Mouse (Mus musculus) heart, postnatal 0 days (tissue): ENCODE measurements around the gene Zcchc14. TPM values are rescaled to one million over a fixed set of nuclear protein-coding genes. Genes with fewer than 3 reads are reported as not detected.
A peak's percentile ranks its signal among the peaks of the same experiment; 100 is the strongest.
"Not testable (repeated sequence)": the region's sequence is repeated elsewhere in the genome, so short reads cannot be mapped to it uniquely, and the experiment has no call there.

Source experiments
- ATAC-seq: fragments of 200-750 bp; cut with Nextera tagmentation; 2 replicates; pipeline ENCODE4 v1.8.0; 2017; ENCODE audit warnings: low read depth, moderate number of reproducible peaks, moderate library complexity; ENCODE audit not compliant: insufficient read depth
- DNase-seq: peaks from one replicate; pipeline ENCODE4 v3.0.0-alpha.2; 2016; ENCODE audit warnings: low spot score
- H3K27ac ChIP-seq: fragments of 300-500 bp; sonication (generic); 2 replicates; pipeline ENCODE4 v1.5.1; 2014; ENCODE audit warnings: low read depth, mild to moderate bottlenecking
- H3K27me3 ChIP-seq: fragments of 300-500 bp; sonication (generic); 2 replicates; pipeline ENCODE4 v1.6.1; 2014; ENCODE audit warnings: low read length, mixed read lengths; ENCODE audit not compliant: control insufficient read depth, insufficient read depth
- H3K36me3 ChIP-seq: fragments of 300-500 bp; sonication (generic); replicated peaks from 2 replicates; pipeline ENCODE4 v1.6.1; 2014; ENCODE audit warnings: low read length, mixed read lengths; ENCODE audit not compliant: control insufficient read depth, insufficient read depth
- H3K4me1 ChIP-seq: fragments of 300-500 bp; sonication (generic); 2 replicates; pipeline ENCODE4 v1.6.1; 2014; ENCODE audit warnings: antibody characterized with exemption; ENCODE audit not compliant: control insufficient read depth, insufficient read depth
- H3K4me2 ChIP-seq: fragments of 300-500 bp; sonication (generic); 2 replicates; pipeline ENCODE4 v1.6.1; 2014; ENCODE audit warnings: low read depth, mild to moderate bottlenecking, low read length, moderate library complexity
- H3K4me3 ChIP-seq: fragments of 300-500 bp; sonication (generic); 2 replicates; pipeline ENCODE4 v1.5.1; 2014; ENCODE audit warnings: low read depth, low read length
- H3K9ac ChIP-seq: fragments of 300-500 bp; sonication (generic); replicated peaks from 2 replicates; pipeline ENCODE4 v1.6.1; 2014; ENCODE audit warnings: low read depth, low read length, mixed read lengths
- H3K9me3 ChIP-seq: fragments of 300-500 bp; sonication (generic); replicated peaks from 2 replicates; pipeline ENCODE4 v1.6.1; 2016; ENCODE audit warnings: low read length; ENCODE audit not compliant: control insufficient read depth
- CTCF ChIP-seq: IDR thresholded peaks from 2 replicates; pipeline ENCODE4 v1.5.1; 2016; ENCODE audit warnings: antibody characterized with exemption, control low read depth, low read depth
- EP300 ChIP-seq: IDR thresholded peaks from 2 replicates; pipeline ENCODE4 v1.6.1; 2016; ENCODE audit warnings: antibody characterized with exemption, low read depth
- WGBS: fragments of 180-500 bp; shearing (Covaris S2); extraction: QIAGEN DNeasy Blood & Tissue Kit; methylation state at CpG from one replicate; pipeline ENCODE4 v1.1.7; 2014; 5-methylcytosine and 5-hydroxymethylcytosine counted together
- polyA plus RNA-seq: library from polyadenylated mRNA; unstranded; fragments of >200 nt; fragmentation: Nextera tagmentation; extraction: Ambion mirVana; gene quantifications from 2 replicates; pipeline ENCODE4 v1.2.1, GENCODE M21; 2015
- total RNA-seq: library from RNA; depleted of rRNA; stranded (reverse); fragments of >200 nt; gene quantifications from 2 replicates; pipeline ENCODE4 v1.2.3, GENCODE M21; 2014; ENCODE audit warnings: low replicate concordance

Gene Zcchc14
- total and polyA plus RNA-seq, 2 experiments from 2014 or later, result 5.6 to 18.1 TPM

DNA sequence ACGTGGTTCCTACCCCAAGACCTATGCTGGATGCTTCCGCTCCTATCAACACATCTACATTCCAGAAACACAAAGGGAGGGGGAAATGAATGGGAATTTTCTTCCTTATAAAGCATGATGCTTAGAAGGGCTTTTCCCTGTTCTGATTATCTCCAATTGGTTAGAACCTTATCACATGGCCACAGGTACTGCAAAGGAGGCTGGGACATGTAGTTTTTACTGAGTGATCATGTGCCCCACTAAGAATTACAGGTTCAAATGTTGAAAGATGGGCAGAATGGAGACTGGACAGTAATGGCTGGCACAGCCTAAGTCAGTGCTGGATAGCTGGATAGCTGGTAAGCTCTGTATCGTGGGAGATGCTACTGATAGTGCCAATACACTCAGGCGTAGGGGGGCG lies 21.2 kb upstream of the Zcchc14 start:
- no peak for TF ChIP-seq EP300

DNA sequence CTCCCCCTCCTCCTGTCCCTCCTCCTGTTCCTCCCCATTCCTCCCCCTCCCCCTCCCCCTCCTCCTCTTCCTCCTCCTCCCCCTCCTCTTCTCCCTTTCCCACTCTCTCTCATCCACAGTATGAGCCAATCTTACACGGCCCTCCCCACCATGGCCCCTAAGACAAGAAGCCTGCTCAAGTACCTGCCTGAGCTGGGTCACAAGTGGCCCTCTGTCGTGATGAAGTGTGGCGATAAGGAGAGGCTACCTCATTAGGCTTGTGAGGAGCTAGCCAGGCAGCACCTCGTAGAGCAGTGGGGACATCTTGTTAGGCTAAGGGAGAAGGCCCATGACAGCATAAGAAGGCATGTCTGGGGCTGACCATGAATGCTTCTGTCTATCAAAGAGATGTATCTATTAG lies 20.5 kb upstream of the Zcchc14 start:
- H3K4me3 ChIP-seq, result no peak overlapping the region
- H3K27me3 ChIP-seq, result no peaks in the 10 kb centered on the region
- no peaks in the 10 kb centered on the region for H3K36me3 ChIP-seq
- 27% methylated on average over 4 of the region's 4 CpGs for WGBS
- TF ChIP-seq CTCF (no peak), EP300 (no peak)
- H3K4me1 ChIP-seq, result peaks cover 11% of the 10 kb centered on the region
- H3K27ac ChIP-seq, result no peak overlapping the region
- no peak overlapping the region for H3K4me2 ChIP-seq
- no peak overlapping the region for H3K9ac ChIP-seq
- DNase-seq, result no peak
- ATAC-seq, result no peak
- no peaks in the 10 kb centered on the region for H3K9me3 ChIP-seq

More for the DNA sequence above, 21.2 kb upstream of the Zcchc14 start:
- H3K27me3 ChIP-seq, result no peaks in the 10 kb centered on the region
- H3K9me3 ChIP-seq, result no peaks in the 10 kb centered on the region
- H3K4me1 ChIP-seq, result 0 out of 2 replicates have a peak, but pooled peaks cover 3% of the 10 kb centered on the region
- ATAC-seq (peak; percentile 59; the same call in 1 of the 2 replicates), DNase-seq (no peak)
- H3K36me3 ChIP-seq, result no peaks in the 10 kb centered on the region
- H3K4me3 ChIP-seq, result no peak overlapping the region
- H3K27ac ChIP-seq, result no peak overlapping the region
- 66% methylated on average over 5 of the region's 5 CpGs for WGBS
- H3K9ac ChIP-seq, result no peak overlapping the region
- no peak overlapping the region for H3K4me2 ChIP-seq

DNA sequence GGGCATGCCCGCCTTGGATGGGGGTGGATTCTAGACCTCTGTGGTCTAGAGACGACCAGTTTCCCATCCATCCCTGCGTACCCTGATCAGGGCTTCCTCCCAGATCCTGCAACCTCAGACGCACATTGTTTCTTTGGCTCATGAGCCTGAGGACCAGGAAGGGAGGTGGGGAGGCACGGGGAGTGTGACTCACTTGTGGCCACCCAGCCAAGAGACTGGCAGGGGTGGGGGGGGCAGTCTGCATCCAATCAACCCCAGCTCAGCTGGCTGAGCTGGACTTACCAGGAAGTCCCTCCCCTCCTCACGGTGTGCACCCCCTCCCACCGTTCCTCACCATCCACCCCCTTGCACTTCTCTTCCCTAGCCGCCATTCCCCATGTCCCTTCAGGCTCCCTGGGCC lies 16.5 kb upstream of the Zcchc14 start:
- no peak for TF ChIP-seq CTCF
- Histone ChIP-seq H3K4me2 (no peak overlapping the region), H3K4me3 (no peak overlapping the region), H3K27ac (peak overlapping the region; percentile 54; the same call in 1 of the 2 replicates), H3K9ac (no peak overlapping the region), H3K27me3 (no peaks in the 10 kb centered on the region), H3K4me1 (peaks cover 20% of the 10 kb centered on the region), H3K36me3 (no peaks in the 10 kb centered on the region), H3K9me3 (no peaks in the 10 kb centered on the region)
- DNase-seq (no peak), ATAC-seq (peak; percentile 50)
- WGBS, result 35% methylated on average over 8 of the region's 8 CpGs

DNA sequence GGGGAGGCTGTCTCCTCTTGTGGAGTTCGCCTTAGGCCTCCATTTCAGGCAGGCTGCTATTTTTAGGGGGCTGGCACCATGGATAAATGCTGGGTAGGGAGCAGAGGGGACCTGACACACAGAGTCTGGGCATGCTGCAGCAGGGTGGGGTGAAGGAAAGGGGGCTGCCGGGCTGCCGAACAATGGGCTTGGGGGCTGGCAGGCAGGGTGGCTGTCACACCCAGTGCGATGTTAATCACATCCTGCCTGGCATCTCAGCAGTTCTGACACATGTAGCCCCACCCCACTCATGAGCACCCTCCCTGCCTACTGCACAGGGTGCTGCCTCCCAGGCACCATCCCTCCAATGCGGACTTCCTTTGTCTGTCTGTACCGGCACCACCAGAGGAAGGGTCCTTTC lies 15.9 kb upstream of the Zcchc14 start:
- no peaks in the 10 kb centered on the region for H3K36me3 ChIP-seq
- H3K9ac ChIP-seq, result no peak overlapping the region
- ATAC-seq (no peak; the same call in 1 of the 2 replicates), DNase-seq (no peak)
- peaks cover 20% of the 10 kb centered on the region for H3K4me1 ChIP-seq
- WGBS, result 24% methylated on average over 6 of the region's 6 CpGs
- no peak for TF ChIP-seq EP300
- no peak for TF ChIP-seq CTCF
- no peaks in the 10 kb centered on the region for H3K9me3 ChIP-seq
- H3K27me3 ChIP-seq, result no peaks in the 10 kb centered on the region
- peak overlapping the region; percentile 54 for H3K27ac ChIP-seq
- H3K4me3 ChIP-seq, result no peak overlapping the region
- H3K4me2 ChIP-seq, result no peak overlapping the region

DNA sequence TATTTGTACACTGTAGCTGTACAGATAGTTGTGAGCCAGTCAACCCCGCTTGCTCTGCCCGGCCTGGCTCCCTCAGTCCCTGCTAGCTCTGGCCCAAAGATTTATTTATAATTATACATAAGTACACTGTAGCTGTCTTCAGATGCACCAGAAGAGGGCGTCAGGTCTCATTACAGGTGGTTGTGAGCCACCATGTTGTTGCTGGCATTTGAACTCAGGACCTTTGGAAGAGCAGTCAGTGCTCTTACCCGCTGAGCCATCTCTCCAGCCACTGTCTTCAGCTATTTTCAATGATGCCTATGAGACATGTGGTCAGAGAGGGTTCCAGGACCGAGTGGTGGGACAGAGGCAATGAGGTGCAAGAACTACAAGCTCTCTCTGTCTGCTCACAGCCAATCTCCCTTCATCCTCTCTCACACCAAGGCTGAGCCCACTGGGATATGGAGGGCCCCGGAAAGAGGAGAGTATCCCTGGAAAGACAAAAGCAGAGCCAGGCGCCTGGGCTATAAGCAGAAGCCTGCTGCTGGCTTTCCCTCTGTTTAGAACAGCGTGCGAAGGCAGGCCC lies 15.3 kb upstream of the Zcchc14 start:
- not testable (repeated sequence) for H3K9me3 ChIP-seq, H3K36me3 ChIP-seq, H3K27me3 ChIP-seq, H3K4me2 ChIP-seq, H3K9ac ChIP-seq, ATAC-seq, H3K4me3 ChIP-seq, DNase-seq
- Histone ChIP-seq H3K27ac (peak overlapping the region; percentile 54), H3K4me1 (peaks cover 20% of the 10 kb centered on the region)
- WGBS, result 62% methylated on average over 9 of the region's 9 CpGs

DNA sequence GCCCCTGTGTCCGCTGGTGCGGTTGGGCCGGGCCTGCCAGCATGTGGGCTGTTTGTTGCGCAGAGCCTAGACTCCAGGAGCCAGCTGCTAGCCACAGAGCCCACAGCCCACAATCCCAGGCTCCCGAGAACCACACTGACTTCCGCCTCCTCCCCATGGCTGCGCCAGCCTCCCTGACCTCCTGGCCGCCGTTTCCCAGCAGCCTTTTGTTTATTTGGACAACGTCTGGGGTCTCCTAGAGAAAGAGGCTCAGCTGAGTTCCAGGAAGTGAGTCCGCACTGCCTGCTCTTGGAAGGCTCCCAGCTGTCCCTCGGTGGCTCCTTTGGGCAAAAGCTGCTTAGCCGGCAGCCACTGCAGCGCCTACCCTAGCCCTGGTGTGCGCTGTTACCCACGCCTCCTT lies 12.6 kb upstream of the Zcchc14 start:
- DNase-seq (peak; percentile 78), ATAC-seq (peak; percentile 75)
- TF ChIP-seq EP300 (no peak), CTCF (no peak)
- peaks cover 20% of the 10 kb centered on the region for H3K4me1 ChIP-seq
- no peaks in the 10 kb centered on the region for H3K36me3 ChIP-seq
- peak overlapping the region; percentile 73 for H3K27ac ChIP-seq
- 7% methylated on average over 16 of the region's 16 CpGs for WGBS
- H3K9me3 ChIP-seq, result no peaks in the 10 kb centered on the region
- H3K4me2 ChIP-seq, result peak overlapping the region; percentile 46
- H3K9ac ChIP-seq, result peak overlapping the region; percentile 28; the same call in 1 of the 2 replicates
- no peaks in the 10 kb centered on the region for H3K27me3 ChIP-seq
- peak overlapping the region; percentile 19 for H3K4me3 ChIP-seq
